Mouse (Mus musculus): ENCODE measurements around the gene Ffar4. TPM values are rescaled to one million over a fixed set of nuclear protein-coding genes. Genes with fewer than 3 reads are reported as not detected.

Gene Ffar4
- polyA plus RNA-seq, 1 experiment from 2014 or later = 1.0 TPM

DNA sequence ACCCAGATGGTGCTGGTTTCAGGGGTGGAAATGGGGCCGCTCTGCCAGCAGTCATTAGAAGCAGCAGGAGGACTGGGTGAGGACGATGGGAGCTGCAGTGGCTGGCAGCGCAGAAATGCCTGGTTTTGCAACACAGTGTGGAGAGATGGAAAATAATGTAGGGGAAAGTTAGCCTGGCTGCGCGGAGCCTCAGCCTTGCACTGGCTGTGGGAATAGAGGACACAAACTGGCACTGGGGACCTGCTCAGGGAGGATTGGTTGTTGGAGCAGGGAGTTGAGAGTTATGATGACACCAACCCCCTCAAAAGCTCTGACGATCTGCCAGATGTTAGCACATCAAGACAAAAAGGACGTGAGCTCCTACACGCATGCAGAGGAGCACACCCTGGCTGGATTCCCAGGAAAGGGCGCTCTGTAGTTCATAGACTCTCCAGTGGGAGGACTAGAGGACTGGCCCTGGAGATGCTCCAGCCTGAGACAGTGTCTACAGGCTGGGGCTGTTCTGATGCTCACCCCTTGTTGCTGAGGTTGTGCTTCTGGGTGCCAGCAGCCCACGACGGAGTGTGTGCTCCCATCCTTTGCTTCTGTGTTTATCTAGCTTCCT, 9.8 kb upstream of the Ffar4 start:
- H3K27me3 ChIP-seq (ENCODE audit: control insufficient read depth, insufficient read depth, low read length) = no peaks in the 10 kb centered on the region
- H3K4me2 ChIP-seq (replicated peaks; ENCODE audit: low read depth, low read length) = no peak overlapping the region
- ATAC-seq (ENCODE audit: low FRiP score, low TSS enrichment) = peak; percentile 84; the same call in 1 of the 2 replicates
- H3K4me3 ChIP-seq (ENCODE audit: low read length) = no peak overlapping the region
- H3K4me1 ChIP-seq (ENCODE audit: control insufficient read depth, insufficient read depth, low read length) = no peaks in the 10 kb centered on the region
- WGBS = 53% methylated on average over 11 of the region's 11 CpGs
- no peaks in the 10 kb centered on the region for H3K36me3 ChIP-seq (ENCODE audit: control insufficient read depth, insufficient read depth, low read length)
- no peaks in the 10 kb centered on the region for H3K9me3 ChIP-seq (ENCODE audit: control insufficient read depth, low read length)
- H3K27ac ChIP-seq (ENCODE audit: low read depth, low read length) = no peak overlapping the region
- no peak overlapping the region for H3K9ac ChIP-seq (ENCODE audit: low read depth, low read length)

- no peak for ATAC-seq (ENCODE audit: low FRiP score, low TSS enrichment)
- WGBS = 85% methylated on average over 8 of the region's 8 CpGs
- no peaks in the 10 kb centered on the region for H3K36me3 ChIP-seq (ENCODE audit: control insufficient read depth, insufficient read depth, low read length)
- H3K27ac ChIP-seq (ENCODE audit: low read depth, low read length) = no peak overlapping the region
- no peaks in the 10 kb centered on the region for H3K4me1 ChIP-seq (ENCODE audit: control insufficient read depth, insufficient read depth, low read length)
- H3K27me3 ChIP-seq (ENCODE audit: control insufficient read depth, insufficient read depth, low read length) = no peaks in the 10 kb centered on the region
- no peak overlapping the region for H3K4me2 ChIP-seq (replicated peaks; ENCODE audit: low read depth, low read length)
- no peak overlapping the region for H3K9ac ChIP-seq (ENCODE audit: low read depth, low read length)
- no peak overlapping the region for H3K4me3 ChIP-seq (ENCODE audit: low read length)
- H3K9me3 ChIP-seq (ENCODE audit: control insufficient read depth, low read length) = no peaks in the 10 kb centered on the region
These were observed 7.5 kb upstream of the Ffar4 start for GRCm38 (mm10) chr19:38089358-38089757.

DNA sequence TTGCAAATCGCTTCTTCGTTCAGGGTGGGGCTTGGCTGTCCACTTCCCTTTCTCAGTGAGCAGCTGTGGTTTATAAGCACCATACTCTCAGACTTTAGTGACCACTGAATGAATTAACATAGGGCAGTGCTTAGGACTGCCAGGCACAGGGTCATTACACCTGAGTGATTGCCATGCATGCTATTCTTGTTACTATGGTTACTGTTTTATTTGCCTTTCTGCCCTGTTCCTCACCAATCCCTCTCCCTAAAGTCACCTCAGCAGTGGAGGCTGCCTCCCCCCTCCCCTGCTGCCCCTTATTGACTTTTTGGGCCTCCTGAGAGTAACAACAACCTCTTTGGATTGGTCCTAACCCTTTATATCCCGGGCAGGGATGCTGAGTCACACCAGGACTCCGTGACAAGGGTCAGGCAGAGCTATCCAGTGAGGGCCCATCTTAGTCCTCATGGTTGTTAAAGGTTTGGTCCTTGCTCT, 5.3 kb upstream of the Ffar4 start:
- Histone ChIP-seq H3K36me3 (ENCODE audit: control insufficient read depth, insufficient read depth, low read length) (no peaks in the 10 kb centered on the region), H3K27ac (ENCODE audit: low read depth, low read length) (no peak overlapping the region), H3K27me3 (ENCODE audit: control insufficient read depth, insufficient read depth, low read length) (peaks cover 6% of the 10 kb centered on the region; the same call in 1 of the 2 replicates), H3K4me2 (replicated peaks; ENCODE audit: low read depth, low read length) (no peak overlapping the region), H3K4me3 (ENCODE audit: low read length) (no peak overlapping the region), H3K4me1 (ENCODE audit: control insufficient read depth, insufficient read depth, low read length) (no peaks in the 10 kb centered on the region), H3K9ac (ENCODE audit: low read depth, low read length) (no peak overlapping the region), H3K9me3 (ENCODE audit: control insufficient read depth, low read length) (no peaks in the 10 kb centered on the region)
- ATAC-seq (ENCODE audit: low FRiP score, low TSS enrichment) = peak; percentile 82
- 28% methylated on average over 4 of the region's 4 CpGs for WGBS

- Histone ChIP-seq H3K9ac (ENCODE audit: low read depth, low read length) (no peak overlapping the region), H3K36me3 (ENCODE audit: control insufficient read depth, insufficient read depth, low read length) (no peaks in the 10 kb centered on the region), H3K9me3 (ENCODE audit: control insufficient read depth, low read length) (no peaks in the 10 kb centered on the region), H3K4me3 (ENCODE audit: low read length) (no peak overlapping the region), H3K27me3 (ENCODE audit: control insufficient read depth, insufficient read depth, low read length) (peaks cover 32% of the 10 kb centered on the region), H3K4me2 (replicated peaks; ENCODE audit: low read depth, low read length) (no peak overlapping the region), H3K4me1 (ENCODE audit: control insufficient read depth, insufficient read depth, low read length) (0 out of 2 replicates have a peak, but pooled peaks cover 8% of the 10 kb centered on the region), H3K27ac (ENCODE audit: low read depth, low read length) (no peak overlapping the region)
- WGBS = 5% methylated on average over 4 of the region's 4 CpGs
- ATAC-seq (ENCODE audit: low FRiP score, low TSS enrichment) = peak; percentile 50
These were observed 640 bp upstream of the Ffar4 start for GRCm38 (mm10) chr19:38096231-38096630.

GRCm38 (mm10) chr19:38107871-38108270, 11.0 kb downstream of the Ffar4 start:
- WGBS = 88% methylated on average over 4 of the region's 4 CpGs
- Histone ChIP-seq H3K4me2 (replicated peaks; ENCODE audit: low read depth, low read length) (no peak overlapping the region), H3K4me3 (ENCODE audit: low read length) (no peak overlapping the region), H3K4me1 (ENCODE audit: control insufficient read depth, insufficient read depth, low read length) (no peaks in the 10 kb centered on the region), H3K27me3 (ENCODE audit: control insufficient read depth, insufficient read depth, low read length) (no peaks in the 10 kb centered on the region), H3K27ac (ENCODE audit: low read depth, low read length) (no peak overlapping the region), H3K36me3 (ENCODE audit: control insufficient read depth, insufficient read depth, low read length) (no peaks in the 10 kb centered on the region), H3K9me3 (ENCODE audit: control insufficient read depth, low read length) (no peaks in the 10 kb centered on the region), H3K9ac (ENCODE audit: low read depth, low read length) (no peak overlapping the region)
- no peak for ATAC-seq (ENCODE audit: low FRiP score, low TSS enrichment)

DNA sequence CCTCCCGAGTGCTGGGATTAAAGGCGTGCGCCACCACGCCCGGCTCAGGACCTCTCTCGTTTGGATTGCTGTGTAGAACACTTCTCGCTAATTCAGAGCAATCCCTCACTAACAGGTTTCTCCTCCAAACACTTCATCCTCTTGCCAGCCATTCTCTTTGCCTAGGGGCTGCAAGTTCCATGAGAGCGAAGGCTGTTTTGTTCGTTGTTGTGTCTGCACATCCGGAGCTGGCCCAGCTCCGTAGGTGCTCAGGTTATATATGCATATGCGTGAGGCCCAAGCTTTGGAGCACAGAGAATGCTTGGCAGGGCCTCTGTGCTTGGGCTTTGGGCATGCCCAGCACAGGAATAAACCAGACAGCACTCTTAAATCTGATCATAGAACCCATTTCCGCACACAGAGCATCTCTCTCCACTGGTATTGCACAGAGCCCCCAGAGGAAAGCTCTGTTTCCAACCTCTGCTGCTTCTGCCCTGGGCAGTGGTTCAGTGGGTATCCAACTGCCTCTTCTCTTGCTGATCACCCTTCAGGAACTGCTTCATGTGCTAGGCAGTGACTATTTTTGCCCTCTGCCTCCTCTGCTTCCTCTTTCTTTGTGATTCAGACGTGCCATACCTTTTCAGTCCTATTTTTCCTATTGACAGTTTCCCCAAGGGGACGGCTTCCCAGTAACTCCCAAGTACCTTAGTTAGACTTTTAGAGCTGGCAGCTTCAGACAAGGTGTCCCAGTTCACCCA, 12.8 kb downstream of the Ffar4 start:
- Histone ChIP-seq H3K4me1 (ENCODE audit: control insufficient read depth, insufficient read depth, low read length) (no peaks in the 10 kb centered on the region), H3K36me3 (ENCODE audit: control insufficient read depth, insufficient read depth, low read length) (no peaks in the 10 kb centered on the region), H3K27ac (ENCODE audit: low read depth, low read length) (no peak overlapping the region), H3K27me3 (ENCODE audit: control insufficient read depth, insufficient read depth, low read length) (no peaks in the 10 kb centered on the region), H3K9ac (ENCODE audit: low read depth, low read length) (no peak overlapping the region), H3K4me2 (replicated peaks; ENCODE audit: low read depth, low read length) (no peak overlapping the region), H3K4me3 (ENCODE audit: low read length) (no peak overlapping the region), H3K9me3 (ENCODE audit: control insufficient read depth, low read length) (no peaks in the 10 kb centered on the region)
- 94% methylated on average over 15 of the region's 15 CpGs for WGBS
- no peak for ATAC-seq (ENCODE audit: low FRiP score, low TSS enrichment)

DNA sequence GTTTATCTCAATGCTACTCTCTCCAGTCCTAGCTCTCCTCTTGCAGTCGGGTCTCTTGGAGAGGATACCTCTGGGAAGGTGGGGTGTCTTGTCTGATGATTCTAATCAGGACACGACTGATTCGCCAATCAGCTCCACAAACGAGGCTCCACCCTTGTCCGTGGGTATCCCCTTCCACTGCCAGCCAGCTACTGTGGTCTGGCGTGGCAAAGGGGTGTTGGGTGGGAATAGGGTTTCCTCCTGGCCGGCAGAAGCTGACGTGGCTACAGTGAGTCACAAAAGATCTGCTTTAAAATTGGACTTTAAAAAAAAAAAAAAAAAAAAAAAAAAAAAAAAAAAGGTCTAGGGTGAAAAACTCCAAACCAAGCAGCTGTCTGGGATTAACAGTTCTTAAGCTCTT, 14.2 kb downstream of the Ffar4 start:
- 85% methylated on average over 8 of the region's 8 CpGs for WGBS
- Histone ChIP-seq H3K9ac (ENCODE audit: low read depth, low read length) (no peak overlapping the region), H3K4me1 (ENCODE audit: control insufficient read depth, insufficient read depth, low read length) (no peaks in the 10 kb centered on the region), H3K27ac (ENCODE audit: low read depth, low read length) (no peak overlapping the region), H3K4me3 (ENCODE audit: low read length) (no peak overlapping the region), H3K9me3 (ENCODE audit: control insufficient read depth, low read length) (no peaks in the 10 kb centered on the region), H3K27me3 (ENCODE audit: control insufficient read depth, insufficient read depth, low read length) (no peaks in the 10 kb centered on the region), H3K36me3 (ENCODE audit: control insufficient read depth, insufficient read depth, low read length) (no peaks in the 10 kb centered on the region), H3K4me2 (replicated peaks; ENCODE audit: low read depth, low read length) (no peak overlapping the region)
- ATAC-seq (ENCODE audit: low FRiP score, low TSS enrichment) = no peak

- Histone ChIP-seq H3K27me3 (ENCODE audit: control insufficient read depth, insufficient read depth, low read length) (no peaks in the 10 kb centered on the region), H3K4me3 (ENCODE audit: low read length) (no peak overlapping the region), H3K36me3 (ENCODE audit: control insufficient read depth, insufficient read depth, low read length) (no peaks in the 10 kb centered on the region), H3K9me3 (ENCODE audit: control insufficient read depth, low read length) (no peaks in the 10 kb centered on the region), H3K27ac (ENCODE audit: low read depth, low read length) (no peak overlapping the region), H3K4me2 (replicated peaks; ENCODE audit: low read depth, low read length) (no peak overlapping the region), H3K9ac (ENCODE audit: low read depth, low read length) (no peak overlapping the region), H3K4me1 (ENCODE audit: control insufficient read depth, insufficient read depth, low read length) (no peaks in the 10 kb centered on the region)
- no peak for ATAC-seq (ENCODE audit: low FRiP score, low TSS enrichment)
- WGBS = 42% methylated on average over 4 of the region's 4 CpGs
These were observed 15.7 kb downstream of the Ffar4 start for GRCm38 (mm10) chr19:38112575-38112974.

DNA sequence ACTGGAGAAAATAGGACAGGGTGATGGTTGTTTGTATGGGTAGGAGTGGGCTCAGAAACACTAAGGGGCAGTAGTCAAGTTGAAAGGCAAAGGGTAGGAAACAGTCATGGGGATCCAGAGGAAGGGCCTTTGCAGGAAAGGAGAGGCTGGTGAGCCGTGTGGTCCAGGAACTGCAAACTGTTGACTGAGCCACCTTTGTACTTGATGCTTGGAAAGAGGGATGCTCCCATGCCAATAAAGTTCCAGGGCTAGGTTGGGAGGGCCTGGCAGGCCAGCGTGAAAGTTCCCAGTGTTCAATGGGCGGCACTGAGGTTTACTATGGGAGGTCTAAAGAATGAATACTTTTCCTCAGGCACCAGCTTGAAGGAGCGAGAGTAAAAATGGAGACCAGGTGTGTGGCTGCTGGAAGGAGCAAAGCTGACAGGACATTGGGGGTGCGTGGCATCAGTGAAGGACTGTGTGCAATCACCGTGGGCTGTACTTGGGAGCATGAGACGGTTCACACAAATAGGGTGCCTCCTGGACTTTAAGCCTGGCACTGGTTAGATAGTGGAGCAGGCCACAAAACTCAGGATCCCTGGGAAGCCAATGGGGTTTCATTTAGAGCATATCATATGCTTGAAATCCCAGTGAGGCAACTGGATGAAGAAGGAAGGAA, 18.1 kb downstream of the Ffar4 start:
- ATAC-seq (ENCODE audit: low FRiP score, low TSS enrichment) = no peak
- Histone ChIP-seq H3K27ac (ENCODE audit: low read depth, low read length) (no peak overlapping the region), H3K27me3 (ENCODE audit: control insufficient read depth, insufficient read depth, low read length) (no peaks in the 10 kb centered on the region), H3K9ac (ENCODE audit: low read depth, low read length) (no peak overlapping the region), H3K36me3 (ENCODE audit: control insufficient read depth, insufficient read depth, low read length) (no peaks in the 10 kb centered on the region), H3K4me2 (replicated peaks; ENCODE audit: low read depth, low read length) (no peak overlapping the region), H3K4me1 (ENCODE audit: control insufficient read depth, insufficient read depth, low read length) (no peaks in the 10 kb centered on the region), H3K4me3 (ENCODE audit: low read length) (no peak overlapping the region), H3K9me3 (ENCODE audit: control insufficient read depth, low read length) (no peaks in the 10 kb centered on the region)
- WGBS = 90% methylated on average over 7 of the region's 7 CpGs

Data from kidney, embryonic 14.5 days (tissue).